Mouse (Mus musculus): ENCODE measurements around the gene Wdr89.

DNA sequence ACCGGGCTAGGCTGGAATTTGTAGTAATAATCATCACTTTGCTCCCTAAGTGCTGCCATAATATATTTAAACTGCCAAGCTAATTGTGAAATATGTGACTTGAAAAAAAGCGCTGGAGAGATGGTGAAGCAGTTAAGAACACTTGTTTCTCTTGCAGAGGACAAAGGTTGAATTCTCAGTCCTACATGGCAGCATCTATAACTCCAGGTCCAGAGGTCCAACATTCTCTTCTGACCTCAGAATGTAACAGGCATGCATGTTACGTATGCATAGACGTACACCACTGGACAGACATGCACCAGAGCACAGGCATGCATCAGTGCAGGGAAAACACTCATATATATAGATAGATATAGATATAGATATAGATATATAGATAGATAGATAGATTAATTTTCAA is 9.1 kb upstream of the Wdr89 start:
- TF ChIP-seq CTCF (IDR thresholded peaks at IDR 0.05; ENCODE audit: low read depth) (no peak), EP300 (IDR thresholded peaks at IDR 0.05; ENCODE audit: low read depth) (no peak)
